Mouse (Mus musculus) erythroid progenitor cell, adult 5-6 weeks (primary cell): ENCODE results near the gene Tmem131. TPM values are rescaled to one million over a fixed set of nuclear protein-coding genes. Genes with fewer than 3 reads are reported as not detected.

Experiments used
- ATAC-seq: replicated peaks from 2 replicates; pipeline ENCODE4 v1.8.0; 2016; ENCODE audit warnings: moderate number of reproducible peaks, mild to moderate bottlenecking, moderate TSS enrichment, inconsistent platforms; ENCODE audit not compliant: poor library complexity, low FRiP score, severe bottlenecking
- total RNA-seq, 2 experiments: library from RNA; stranded (forward) in 1 of 2; stranded (reverse) in 1 of 2; fragments of 150-400 nt in 1 of 2; fragments of 186-747, 209-891 nt in 1 of 2; gene quantifications; 2 replicates each; pipeline versions ENCODE4 v1.2.3 to v1.2.4; 2015 to 2017; ENCODE audit warnings: low replicate concordance in 2 of 2

Gene Tmem131
- 128 and 139 TPM in 2 replicates for total RNA-seq (2015; ENCODE audit: low replicate concordance)
- 80.9 and 83.9 TPM in 2 replicates for total RNA-seq (2017; ENCODE audit: low replicate concordance)

DNA sequence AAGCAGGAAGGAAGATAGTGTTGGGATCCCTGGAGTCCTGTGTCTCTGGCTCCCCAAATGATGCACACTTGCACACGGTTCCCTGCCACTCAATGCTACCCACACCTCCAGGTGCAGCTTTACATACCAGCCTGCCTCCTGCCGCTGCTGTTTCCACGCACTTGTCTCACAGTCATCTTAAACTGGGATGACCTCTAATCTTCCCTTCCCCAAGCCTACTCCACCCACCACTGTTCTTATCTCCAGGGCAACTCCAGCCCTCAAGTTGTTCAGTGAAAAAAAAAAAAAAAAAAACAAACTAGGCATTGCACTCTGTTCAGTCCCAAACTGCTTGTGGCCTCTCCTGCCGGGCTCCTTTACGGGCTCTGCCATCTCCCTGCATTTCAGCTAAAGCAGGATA lies at the start of gene Tmem131:
Tmem131 (minus strand) TSS at position 14 of the 400 bp plus-strand sequence.
- peak; percentile 82 for ATAC-seq

DNA sequence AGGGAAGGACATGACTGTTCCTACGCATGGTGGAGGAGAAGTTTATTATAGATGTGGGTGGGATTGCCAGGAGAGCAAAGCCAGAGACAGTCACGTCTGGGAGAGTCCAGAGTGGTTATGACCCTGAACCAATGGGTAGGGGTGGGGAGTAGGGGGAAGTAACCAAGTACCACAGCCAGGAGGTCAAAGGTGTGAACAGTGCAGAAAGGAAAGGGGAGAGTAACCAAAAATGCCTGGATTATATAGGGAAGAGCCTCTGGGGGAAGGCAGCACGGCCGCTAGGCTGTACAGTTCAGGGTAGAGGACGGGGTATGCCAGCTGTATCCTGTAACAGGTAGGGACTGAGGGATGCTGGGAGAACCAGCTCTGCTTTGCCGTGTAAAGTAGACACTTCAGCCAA lies 45.1 kb upstream of the Tmem131 start:
- no peak for ATAC-seq

DNA sequence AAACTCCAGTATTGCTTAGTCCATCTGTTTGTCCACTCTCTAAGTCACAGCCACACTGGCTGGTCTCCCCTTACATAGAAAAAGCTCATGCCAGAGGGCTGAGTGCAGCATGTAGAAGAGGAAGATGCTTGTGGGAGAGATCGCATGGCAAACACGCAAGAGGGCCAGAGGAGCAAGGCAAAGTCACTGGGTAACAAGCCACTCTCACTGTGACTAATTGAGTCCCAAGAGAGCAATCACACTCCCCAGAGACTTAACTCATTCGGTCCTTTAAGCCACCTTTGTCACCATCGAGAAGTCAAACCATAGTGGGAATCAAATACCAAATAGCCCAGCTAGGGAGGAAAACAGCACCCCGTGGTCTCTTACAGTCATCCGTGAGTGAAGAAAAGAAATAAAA lies 44.7 kb upstream of the Tmem131 start:
- no peak for ATAC-seq

DNA sequence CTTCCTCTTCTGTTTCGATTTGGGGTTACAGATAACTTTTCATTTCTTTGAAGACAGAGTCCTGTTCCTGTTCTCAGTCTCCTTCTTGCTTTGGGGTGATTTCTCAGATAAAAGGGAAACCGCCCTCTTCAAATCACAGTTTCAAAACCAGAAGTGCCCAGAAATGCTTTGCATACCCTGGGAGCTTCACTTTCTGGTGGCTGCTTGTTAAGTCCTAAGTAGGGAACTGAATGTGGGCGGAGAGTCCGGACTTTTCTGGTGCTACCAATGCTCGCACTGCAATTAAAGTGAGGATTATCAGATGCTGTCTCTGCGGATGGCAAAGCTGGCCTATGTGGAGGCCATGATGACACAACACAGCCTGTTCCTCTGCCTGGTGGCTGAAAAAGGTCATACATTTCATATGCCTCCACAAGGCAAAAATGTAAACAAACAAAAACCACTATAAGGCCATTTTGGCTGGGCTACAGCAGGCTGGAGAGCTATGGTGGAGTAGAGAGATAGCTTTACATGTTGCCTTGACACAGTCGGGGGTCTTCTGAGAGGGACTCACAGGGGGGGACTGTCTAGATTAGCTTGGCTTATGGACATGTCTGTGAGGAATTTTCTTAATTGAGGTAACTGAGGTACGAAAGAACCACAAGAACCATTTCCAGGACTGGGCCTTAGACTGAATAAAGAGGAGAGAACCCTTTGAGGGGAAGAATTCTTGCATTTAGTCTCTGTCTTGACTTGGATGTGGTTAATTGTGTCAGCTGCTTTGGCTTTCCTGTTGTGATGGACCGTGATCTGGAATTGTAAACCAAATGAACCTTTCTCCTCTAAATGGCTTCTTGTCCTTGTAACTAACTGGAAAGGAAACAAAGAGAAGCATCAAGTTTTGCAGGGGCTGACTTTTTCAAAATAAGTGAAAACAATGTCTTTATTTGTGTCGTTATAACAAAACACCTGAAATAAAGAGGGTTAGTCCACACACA lies 44.0 kb upstream of the Tmem131 start:
- no peak for ATAC-seq

DNA sequence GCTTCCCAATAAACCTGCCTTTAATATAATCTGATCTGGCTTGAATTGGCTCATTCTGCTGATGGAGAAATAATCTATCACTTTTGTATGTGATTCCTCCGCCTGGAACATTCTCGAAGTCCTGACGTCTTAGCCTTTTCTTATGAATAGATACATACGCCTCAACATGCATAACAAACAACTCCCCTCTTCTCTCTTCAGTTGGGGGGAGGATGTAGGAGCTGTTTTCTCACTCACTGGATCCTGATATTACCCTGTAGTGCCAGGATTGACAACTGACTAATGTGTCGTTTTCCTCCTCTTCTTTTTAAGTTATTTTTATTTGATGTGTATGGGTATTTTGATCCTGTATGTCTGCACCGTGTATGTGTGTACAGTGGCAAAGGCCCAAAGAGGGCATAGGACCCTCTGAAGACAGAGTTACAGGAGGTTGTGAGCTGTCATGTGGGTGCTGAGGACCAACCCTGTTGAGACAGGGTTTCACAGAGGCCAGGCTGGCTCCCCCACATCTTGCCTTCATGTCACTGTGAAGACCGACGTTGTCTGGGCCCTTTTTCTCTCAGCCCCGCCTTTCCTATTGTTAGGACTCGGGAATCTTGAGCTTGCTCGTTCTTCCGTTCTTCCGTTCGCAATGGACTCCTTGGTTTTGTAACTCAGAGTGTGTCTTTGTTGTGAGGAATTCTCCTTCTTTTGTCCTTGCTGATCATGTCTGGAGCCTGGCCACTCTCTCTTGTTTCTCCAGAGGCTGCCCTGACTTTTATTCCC lies 43.1 kb upstream of the Tmem131 start:
- no peak for ATAC-seq

DNA sequence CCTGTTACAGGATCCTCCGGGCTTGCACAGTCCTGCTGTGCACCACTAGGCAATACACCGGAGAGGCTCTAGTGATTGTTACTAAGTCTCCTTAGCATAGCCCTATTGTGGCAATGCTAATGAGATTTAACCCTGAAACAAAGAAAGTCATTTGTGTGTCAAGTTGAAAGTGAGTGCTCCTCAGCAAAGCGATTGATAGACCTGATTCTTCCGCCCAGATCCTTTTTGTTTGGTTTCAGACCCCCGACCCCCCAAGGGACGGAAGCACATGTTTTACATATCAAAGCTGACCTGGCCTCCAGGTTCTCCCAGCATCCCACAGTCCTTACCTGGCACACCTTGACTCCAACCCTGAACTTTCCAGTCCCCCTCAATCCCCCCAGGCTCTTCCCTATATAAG lies 42.4 kb upstream of the Tmem131 start:
- ATAC-seq, result no peak

DNA sequence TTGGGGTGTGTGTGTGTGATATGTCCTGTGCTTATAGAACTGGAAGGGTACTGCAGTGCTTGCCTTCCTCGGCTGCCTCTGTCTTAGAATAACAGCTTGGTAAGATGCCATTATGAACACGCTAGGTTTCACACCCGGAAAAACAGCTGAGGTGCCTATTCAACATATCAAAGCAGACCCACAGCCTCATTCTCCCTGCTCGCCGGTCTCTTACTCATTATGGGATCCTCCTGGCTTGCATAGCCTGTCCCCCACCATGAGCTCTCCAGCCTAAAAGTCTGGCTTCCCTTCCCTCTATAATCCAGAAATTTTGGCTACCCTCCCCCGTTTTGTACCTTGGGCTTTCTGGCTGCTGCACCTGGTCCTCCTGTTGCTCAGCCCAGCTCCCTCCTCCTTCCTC lies 40.9 kb upstream of the Tmem131 start:
- ATAC-seq, result no peak

DNA sequence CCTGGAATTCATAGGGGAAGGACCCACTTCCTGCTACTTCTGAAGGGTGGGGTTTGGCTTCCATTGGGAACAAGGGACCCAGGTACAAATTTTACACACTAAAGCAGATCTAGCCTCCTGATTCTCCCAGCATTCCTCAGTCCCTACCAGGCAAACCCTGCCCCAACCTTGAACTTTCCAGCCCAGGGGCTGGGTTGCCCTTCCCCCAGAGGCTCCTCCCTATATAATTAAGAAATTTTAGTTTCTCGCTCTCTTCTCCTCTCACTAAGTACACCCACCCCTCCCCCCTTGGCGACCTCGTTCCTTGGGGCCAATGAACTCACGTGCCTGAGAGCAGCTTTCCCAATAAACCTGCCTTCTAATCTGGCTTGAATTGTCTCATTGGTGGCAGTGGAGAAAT lies 40.3 kb upstream of the Tmem131 start:
- no peak for ATAC-seq

DNA sequence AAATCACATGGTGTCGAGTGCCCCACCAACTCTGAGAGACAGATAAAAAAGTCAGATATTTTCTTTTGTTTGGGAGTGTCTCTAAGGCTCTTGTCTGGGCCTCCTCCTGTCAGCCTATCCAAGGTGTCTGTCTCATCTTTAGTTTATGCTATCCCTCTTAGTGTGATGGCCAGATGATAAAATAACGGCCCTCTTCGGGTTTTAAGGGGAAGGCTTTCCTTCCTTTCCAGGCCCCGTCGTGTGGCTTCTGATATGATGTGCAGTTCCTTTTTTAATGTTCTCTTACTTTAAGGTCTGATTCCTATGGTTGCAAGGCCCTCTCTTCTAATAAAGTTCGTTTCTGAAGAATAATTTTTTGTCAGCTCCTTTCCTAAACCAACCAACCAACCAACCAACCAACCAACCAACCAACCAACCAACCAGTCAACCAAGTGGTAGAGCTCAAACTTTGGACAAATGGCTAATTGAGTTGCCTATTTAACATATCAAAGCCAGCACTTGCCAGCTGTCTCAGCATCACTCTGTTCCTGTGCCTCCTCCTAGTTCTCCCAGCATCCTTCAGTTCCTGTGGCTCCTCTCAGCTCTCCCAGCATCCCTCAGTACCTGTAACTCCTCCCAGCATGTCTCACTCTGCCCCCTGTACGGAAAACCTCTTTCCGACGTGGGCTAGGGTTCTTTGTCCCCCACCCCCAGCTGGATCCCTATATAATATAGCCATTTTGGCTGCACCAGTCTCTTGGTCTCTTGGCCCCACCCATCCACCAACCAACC lies 38.9 kb upstream of the Tmem131 start:
- ATAC-seq, result no peak

DNA sequence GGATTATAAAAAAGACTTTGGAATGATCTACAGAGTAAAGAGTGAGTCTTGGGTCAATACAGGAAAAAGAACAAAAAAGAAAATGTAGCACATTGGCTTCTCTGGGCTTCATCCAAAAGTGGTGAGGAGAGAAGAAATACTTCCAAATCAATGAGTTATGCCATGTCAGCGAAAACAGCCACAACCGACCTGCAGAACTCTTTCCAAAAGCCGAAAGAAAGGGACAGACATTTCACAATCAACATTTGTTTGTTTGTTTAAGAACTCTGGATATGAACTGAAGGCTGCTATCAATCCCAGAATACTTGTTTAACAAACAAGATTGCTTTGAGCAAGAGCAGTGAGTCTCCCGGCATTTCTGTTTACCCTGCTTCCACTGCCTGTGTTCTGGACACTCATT lies 33.3 kb upstream of the Tmem131 start:
- no peak for ATAC-seq

DNA sequence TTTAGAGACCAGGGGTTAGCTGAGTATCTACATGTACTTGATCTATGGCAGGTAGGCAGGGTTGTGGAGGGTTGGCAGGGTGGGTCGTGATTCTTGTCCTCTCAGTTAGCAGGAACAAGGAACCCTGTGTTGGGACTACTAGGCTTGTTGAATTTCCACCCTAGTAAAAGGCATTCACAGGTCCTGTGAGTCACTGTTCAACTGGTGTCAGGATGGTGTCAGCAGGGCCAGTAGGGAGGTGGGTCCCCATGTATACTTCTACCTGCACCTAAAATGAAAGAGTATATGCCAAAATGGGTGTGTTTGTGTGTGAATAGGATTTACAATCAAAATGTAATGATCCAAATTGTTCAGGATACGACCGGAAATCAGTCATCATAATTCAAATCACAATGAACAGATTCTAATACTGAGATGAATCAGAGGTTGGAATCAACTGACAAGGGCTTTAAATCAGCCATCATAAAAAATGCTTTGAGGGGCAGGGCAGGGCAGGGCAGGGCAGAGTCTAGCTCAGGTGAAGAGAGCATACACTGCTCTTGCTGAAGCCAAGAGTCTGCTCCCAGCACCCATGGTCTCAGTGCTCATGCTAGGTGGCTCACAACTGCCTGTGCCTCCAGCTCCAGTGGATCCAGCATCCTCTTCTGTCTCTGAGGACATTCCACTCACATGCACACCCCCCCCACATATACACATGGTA lies 27.6 kb upstream of the Tmem131 start:
- ATAC-seq, result no peak

DNA sequence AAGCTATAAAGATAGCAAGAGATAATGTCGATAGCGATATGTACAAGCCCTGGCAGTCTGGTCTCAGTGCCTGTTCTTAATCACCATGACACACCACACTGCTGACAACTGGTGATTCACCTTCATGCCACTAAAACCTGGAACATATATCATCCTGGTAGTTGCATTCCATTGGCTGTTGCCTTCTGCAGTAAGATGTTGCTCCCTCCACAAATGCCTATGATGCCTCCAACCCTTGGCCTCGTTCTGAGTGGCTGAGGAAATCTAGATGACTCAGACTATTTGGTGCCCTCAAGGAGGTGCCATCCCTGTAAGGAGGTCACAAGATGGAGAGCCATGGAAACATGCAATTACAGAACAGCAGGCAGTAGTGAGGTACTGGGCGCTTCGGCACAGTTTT lies 22.4 kb upstream of the Tmem131 start:
- no peak for ATAC-seq

DNA sequence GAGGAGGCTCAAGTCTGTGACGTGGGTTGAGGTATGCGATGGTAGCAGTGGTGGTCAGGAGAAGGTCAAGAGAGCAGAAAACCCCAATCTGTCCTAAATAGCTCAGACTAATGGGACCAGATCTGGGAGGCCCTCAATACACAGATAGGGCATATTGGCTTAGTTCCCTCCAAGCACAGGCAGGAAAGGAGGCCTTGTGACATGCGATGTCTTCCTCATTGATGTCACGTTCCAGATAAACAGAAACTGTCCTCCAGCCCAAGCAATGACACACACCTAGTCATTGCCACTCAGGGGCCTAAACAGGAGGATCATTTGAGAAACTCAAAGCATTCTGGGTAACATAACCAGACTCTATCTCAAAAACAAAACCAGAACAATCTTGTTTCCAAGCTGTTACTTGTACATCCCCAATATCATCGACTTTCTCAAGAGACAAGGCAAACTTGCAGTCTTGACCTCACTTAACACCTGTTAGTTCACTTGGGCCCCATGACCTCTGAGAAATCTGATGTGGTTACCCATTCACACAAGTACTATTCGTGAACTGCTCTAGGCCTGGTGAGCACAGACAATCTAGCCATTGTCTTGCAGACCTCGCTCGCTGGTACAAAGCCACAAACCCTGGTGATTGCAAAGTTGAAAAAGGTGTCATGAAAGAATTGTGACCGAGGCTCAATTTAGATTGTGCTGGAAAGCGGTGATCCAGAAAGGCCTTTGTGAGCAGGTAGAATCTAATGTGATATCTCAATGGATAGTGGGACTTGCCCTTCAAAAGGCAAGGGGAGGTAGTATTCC lies 19.1 kb upstream of the Tmem131 start:
- ATAC-seq, result no peak

DNA sequence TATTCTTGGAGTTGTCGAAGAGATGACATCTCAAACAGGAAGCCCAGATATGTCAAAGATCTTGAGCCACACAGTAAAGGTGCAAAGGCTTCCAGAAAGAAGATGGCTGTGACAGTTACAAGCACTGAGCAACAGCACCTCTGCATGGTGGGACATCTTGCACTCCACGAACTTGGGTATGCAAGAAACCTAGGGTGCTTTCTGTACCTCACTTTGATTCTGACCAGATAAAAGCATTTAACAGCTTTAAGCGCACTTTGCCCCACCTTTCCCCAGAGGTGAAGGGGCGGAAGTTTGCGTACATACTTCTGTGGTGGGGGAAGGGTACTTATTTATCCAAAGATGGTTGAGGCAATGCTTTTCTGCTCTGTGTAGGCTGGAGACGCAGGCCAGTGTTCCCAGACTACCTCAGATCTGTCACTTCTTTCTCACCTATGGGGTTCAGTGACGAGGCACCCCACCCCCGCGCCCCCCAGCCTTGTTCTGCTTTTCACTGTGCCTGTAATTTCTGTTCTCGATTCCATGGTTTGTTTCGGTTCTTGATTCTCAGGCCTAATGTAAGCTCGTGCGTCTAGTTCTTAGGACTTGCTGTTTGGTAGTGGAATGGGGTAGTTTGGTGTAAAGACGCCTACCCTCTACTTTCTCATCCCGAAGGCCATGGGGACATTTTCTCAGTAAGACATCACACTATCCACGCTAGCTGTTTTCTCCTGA lies 17.2 kb upstream of the Tmem131 start:
- no peak for ATAC-seq

DNA sequence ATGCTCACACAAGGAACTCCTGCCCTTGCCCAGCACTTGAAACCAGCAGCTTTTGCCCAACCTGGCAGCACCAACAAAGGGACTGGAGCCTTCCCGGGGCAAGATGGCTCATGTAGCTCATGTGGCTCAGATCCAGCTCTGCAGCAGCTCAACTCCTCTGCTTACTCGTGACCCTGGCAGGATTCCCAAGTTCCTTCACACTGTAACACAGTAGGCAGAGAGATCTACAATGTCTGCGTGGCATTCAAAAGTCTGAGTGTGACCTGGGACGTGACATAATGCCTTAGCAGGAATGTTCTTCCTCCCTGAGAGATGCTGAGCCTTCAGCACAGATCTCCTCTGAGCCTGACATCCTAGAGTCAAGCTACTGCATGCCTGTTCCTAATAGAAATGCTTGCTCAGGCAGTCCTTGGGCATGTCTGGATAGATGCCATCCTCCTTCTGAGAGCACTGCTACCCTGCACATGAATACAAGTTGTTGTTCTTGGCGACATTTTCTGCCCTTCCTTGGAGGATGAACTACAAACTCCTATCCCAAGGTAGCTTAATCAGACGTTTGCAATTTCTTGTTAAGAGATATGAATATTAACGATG lies 6.2 kb upstream of the Tmem131 start:
- ATAC-seq, result no peak

DNA sequence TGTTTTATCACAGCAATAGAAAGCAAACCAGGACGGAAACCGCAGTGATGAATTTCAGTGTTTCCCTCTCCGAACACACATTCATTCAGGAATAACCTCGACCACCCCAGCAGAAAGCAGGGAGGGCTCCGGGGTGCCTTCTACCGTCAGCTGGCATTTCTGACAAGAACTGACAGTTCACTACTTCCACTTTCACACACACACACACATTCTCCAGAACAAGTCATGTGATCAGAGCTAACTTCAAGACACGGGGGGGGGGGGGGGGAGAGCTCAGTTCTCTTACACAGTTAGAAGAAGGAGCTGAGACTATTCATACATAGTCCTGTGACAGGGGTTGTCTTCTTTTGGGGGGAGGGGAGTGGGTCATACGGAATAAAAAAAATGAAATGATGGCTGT lies 4.0 kb upstream of the Tmem131 start:
- no peak for ATAC-seq

DNA sequence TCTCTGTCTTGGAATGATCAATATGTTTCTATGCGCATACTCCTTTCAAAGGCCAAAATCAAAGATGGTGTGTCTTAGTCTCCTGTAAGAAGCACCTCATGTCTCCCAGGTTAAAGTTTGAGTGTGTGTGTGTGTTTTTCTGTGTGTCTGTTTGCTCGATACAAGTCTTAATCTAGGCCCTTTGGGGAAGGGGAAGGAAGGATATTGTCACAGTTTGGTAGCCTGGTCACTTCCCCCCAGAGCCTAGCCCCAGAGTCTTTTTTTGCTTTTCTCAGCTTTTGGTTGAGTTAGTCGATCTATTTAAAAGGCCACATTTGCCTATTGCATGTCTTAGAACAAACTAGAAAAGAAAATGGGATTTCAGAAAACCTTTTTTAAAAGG lies 3.1 kb downstream of the Tmem131 start:
- no peak for ATAC-seq
